Comparison of ENCODE assay signal across 28 mouse cellular contexts in genomic region chr11:35989967-35990366, GRCm38 (mm10). TPM values are rescaled to one million over a fixed set of nuclear protein-coding genes. Genes with fewer than 3 reads are reported as not detected.
"Had no signal": no experiment of that assay in that cellular context is flagged by ENCODE, and none has a peak within 500 bp of the region (broad histone marks: within the 10 kb centered on the region; RNA-seq: fewer than 3 reads in every experiment).

No protein-coding gene starts in this region.

- H3K36me3 ChIP-seq: heart, embryonic 10.5 days; heart, embryonic 12.5 days; hindbrain, embryonic 10.5 days; hindbrain, embryonic 12.5 days; intestine, embryonic 15.5 days; limb, embryonic 10.5 days; limb, embryonic 12.5 days; liver, embryonic 13.5 days had no signal

- H3K27me3 ChIP-seq: heart, embryonic 12.5 days; intestine, embryonic 15.5 days had no signal

- H3K4me2 ChIP-seq: heart, embryonic 12.5 days; hindbrain, embryonic 12.5 days; hindbrain, embryonic 14.5 days; intestine, embryonic 15.5 days; limb, embryonic 12.5 days; liver, embryonic 11.5 days; liver, embryonic 13.5 days had no signal

- H3K4me1 ChIP-seq: liver, embryonic 13.5 days had no signal

- H3K4me3 ChIP-seq: gastrocnemius, adult 2 months; heart, embryonic 10.5 days; heart, embryonic 12.5 days; hindbrain, embryonic 10.5 days; hindbrain, embryonic 12.5 days; intestine, embryonic 15.5 days; layer of hippocampus, adult 2 months; left cerebral cortex, adult 2 months; limb, embryonic 10.5 days; limb, embryonic 12.5 days; liver, embryonic 13.5 days had no signal

- ATAC-seq: hindbrain, embryonic 16.5 days; inflammation-experienced regulatory T-cells, adult 6 months; intestine, embryonic 15.5 days; intestine, postnatal 0 days had no signal

- H3K27ac ChIP-seq: gastrocnemius, adult 2 months; heart, embryonic 10.5 days; hindbrain, embryonic 12.5 days; hindbrain, embryonic 14.5 days; intestine, embryonic 15.5 days; layer of hippocampus, adult 2 months; left cerebral cortex, adult 2 months; limb, embryonic 10.5 days; limb, embryonic 12.5 days; liver, embryonic 13.5 days had no signal

- DNase-seq: gastrocnemius, adult 2 months; gastrocnemius, postnatal 10 days; gastrocnemius, postnatal 25 days; heart, adult 18-20 months; heart, postnatal 10 days; heart, postnatal 4 days; kidney, adult 18-20 months; kidney, adult 8-10 months; kidney, postnatal 10 days; kidney, postnatal 25 days; kidney, postnatal 4 days; liver; liver, embryonic 13.5 days had no signal

- H3K9me3 ChIP-seq: heart, embryonic 10.5 days; heart, embryonic 12.5 days; hindbrain, embryonic 10.5 days; hindbrain, embryonic 12.5 days; intestine, embryonic 15.5 days; limb, embryonic 10.5 days; limb, embryonic 12.5 days; liver, embryonic 13.5 days had no signal

- H3K9ac ChIP-seq: heart, embryonic 12.5 days; hindbrain, embryonic 12.5 days; hindbrain, embryonic 14.5 days; intestine, embryonic 15.5 days; limb, embryonic 12.5 days; liver, embryonic 13.5 days had no signal

RNA-seq across cellular contexts. Expression of gene Wwc1, which starts 9.6 kb away (rescaled TPM):
- total RNA-seq: gastrocnemius, adult 2 months; granulocyte monocyte progenitor cell, adult 5-6 weeks had no signal
